Mouse (Mus musculus) lung, postnatal 0 days (tissue): ENCODE measurements around the gene Sspo.

Source experiments
- CTCF ChIP-seq: IDR thresholded peaks from 2 replicates; pipeline ENCODE4 v1.5.1; 2016; ENCODE audit warnings: antibody characterized with exemption, mild to moderate bottlenecking
- EP300 ChIP-seq: IDR thresholded peaks from 2 replicates; pipeline ENCODE4 v1.6.1; 2016; ENCODE audit warnings: antibody characterized with exemption, mild to moderate bottlenecking, control low read depth

- TF ChIP-seq EP300, result no peak
- no peak for TF ChIP-seq CTCF
Observed at GRCm38 (mm10) chr6:48440306-48441014, 7.6 kb upstream of the Sspo start.
